Mouse (Mus musculus) E14TG2a.4 (cell line): ENCODE data around the gene Cd81.

ENCODE experiments used
- CTCF ChIP-seq: conservative IDR thresholded peaks from 2 replicates; pipeline ENCODE4 v1.5.1; 2014; ENCODE audit warnings: low read length
- POU5F1 ChIP-seq: IDR thresholded peaks from 2 replicates; pipeline ENCODE4 v1.6.1; 2014; ENCODE audit warnings: low read length, borderline replicate concordance

DNA sequence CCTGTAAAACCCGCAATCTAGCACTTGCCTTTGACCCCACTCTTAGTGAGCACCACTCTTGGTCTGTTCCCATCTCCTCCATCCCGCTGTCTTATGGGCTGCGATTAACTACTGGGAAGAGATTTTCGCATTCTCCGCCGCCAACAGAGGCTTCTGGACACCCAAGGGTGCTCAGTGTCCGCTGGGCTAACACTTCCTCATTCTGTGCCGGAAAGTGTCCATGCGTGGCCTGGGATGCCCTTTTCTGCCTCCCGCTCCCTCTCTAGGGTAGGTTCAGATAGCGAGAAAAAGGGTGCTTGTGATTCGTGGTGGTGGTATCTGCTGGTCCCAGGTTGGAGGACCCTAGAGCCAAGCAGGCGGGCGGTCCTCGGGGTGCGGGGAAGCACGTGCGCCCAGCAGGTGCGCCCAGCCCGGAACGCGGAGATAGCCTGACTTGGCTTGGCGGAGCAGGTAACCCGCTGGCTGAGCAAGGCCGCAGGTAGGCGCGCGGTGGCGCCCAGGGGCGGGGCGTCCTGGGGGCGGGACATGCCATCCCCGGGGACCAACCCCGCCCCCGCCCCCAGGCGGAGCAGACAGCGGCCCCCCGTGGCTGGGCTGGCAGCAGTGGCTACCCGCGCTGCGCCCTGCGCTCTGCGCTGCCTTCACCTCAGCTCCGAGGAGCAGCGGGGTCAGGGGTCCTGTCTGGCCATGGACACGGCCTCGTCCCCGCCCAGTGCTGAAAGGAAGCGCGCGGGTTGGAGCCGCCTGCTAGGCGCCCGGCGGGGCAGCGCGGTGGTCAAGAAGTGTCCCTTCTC is 54.3 kb downstream of the Cd81 start:
- TF ChIP-seq CTCF: no peak
- TF ChIP-seq POU5F1: no peak
